Mouse (Mus musculus): ENCODE measurements at regions not wholly inside any gene's neighbourhood (a gene's known extent, or its start where the extent isn't known, plus 50 kb on each side); places are given as distances from the start of the nearest gene placed in this dataset.
A peak's percentile ranks its signal among the peaks of the same experiment; 100 is the strongest.

DNA sequence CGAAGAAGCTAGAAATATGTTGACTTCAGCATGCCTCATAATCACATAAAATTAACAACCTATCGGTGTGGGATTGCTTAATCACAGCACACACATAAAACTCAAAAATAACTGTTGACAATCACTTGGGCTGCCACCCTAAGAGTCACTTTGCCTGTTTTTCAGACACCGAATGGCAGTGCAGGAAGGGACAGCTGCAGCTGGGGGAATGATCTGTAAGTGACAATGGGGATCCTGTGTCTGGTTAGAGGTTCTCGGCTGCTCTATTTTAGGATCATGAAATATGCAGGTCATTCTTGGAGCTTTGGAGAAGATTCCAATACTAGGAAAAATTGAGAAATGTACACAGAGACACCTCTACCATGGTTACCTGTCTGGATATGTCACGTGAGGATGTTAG lies 54.4 kb upstream of the Tcf12 start:
- no peak overlapping the region for H3K4me3 ChIP-seq (ENCODE audit: low read depth, low read length)
- H3K27me3 ChIP-seq (replicated peaks; ENCODE audit: control insufficient read depth, insufficient read depth, low read length): no peaks in the 10 kb centered on the region
- H3K4me1 ChIP-seq (replicated peaks; ENCODE audit: control insufficient read depth, insufficient read depth, low read length): peaks cover 12% of the 10 kb centered on the region; the same call in 1 of the 2 replicates
- ATAC-seq (replicated peaks; ENCODE audit: low FRiP score, low TSS enrichment, low read depth) (no peak), DNase-seq (ENCODE audit: low spot score) (no peak)
- no peak overlapping the region for H3K27ac ChIP-seq (ENCODE audit: low read depth)
- no peak overlapping the region for H3K9ac ChIP-seq (ENCODE audit: low read length)
- no peak overlapping the region for H3K4me2 ChIP-seq (ENCODE audit: low read length)
- H3K36me3 ChIP-seq (ENCODE audit: control insufficient read depth, insufficient read depth, low read length): no peaks in the 10 kb centered on the region
- WGBS: 77% methylated on average over 5 of the region's 5 CpGs
- no peaks in the 10 kb centered on the region for H3K9me3 ChIP-seq (ENCODE audit: control insufficient read depth, low read length)

DNA sequence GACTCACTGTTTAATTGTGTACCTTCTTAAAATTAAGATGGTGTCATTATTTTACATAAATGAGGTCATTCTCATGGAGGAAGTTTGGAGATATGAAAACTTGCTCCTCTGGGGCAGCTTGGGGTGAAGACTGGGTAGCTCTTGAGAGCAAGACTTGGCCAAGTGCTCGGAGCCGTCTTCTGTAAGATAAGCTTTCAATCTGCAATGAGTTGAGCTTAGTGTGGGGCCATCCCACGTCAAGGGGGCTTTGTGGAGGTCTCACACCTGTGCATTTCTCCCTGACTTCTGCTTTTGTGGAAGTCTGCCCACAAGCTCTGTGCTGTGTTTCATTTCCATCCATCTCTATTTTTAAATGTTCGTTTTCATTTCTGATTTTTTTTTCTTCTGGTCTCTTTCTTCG lies 54.9 kb upstream of the Tcf12 start:
- 76% methylated on average over 5 of the region's 5 CpGs for WGBS
- ATAC-seq (replicated peaks; ENCODE audit: low FRiP score, low TSS enrichment, low read depth) (no peak), DNase-seq (ENCODE audit: low spot score) (no peak)
- Histone ChIP-seq H3K9ac (ENCODE audit: low read length) (no peak overlapping the region), H3K4me1 (replicated peaks; ENCODE audit: control insufficient read depth, insufficient read depth, low read length) (peaks cover 12% of the 10 kb centered on the region; the same call in 1 of the 2 replicates), H3K27me3 (replicated peaks; ENCODE audit: control insufficient read depth, insufficient read depth, low read length) (no peaks in the 10 kb centered on the region), H3K9me3 (ENCODE audit: control insufficient read depth, low read length) (no peaks in the 10 kb centered on the region), H3K36me3 (ENCODE audit: control insufficient read depth, insufficient read depth, low read length) (no peaks in the 10 kb centered on the region), H3K4me2 (ENCODE audit: low read length) (no peak overlapping the region), H3K4me3 (ENCODE audit: low read depth, low read length) (no peak overlapping the region), H3K27ac (ENCODE audit: low read depth) (no peak overlapping the region)

DNA sequence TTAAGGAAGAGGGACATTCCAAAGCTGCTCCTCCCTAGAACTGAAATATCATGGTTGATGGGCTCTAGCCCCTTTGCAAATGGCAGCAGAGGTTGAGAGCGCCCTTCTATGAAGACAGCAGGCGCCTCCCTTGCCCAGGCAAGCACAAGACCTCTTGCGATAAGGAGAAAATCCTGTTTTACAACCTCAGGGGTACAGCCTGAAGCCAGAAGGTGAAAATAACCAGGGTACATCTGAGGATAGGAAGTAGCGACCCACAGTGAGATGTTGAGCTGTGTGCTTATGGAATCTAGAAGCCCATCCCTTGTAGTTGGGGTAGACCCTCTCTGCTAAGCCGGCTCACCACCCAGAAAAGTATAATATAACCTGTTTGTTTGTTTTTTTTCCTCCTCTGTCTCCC lies 57.6 kb upstream of the Tcf12 start:
- 40% methylated on average over 5 of the region's 5 CpGs for WGBS
- H3K4me3 ChIP-seq (ENCODE audit: low read depth, low read length): no peak overlapping the region
- no peak overlapping the region; the same call in 1 of the 2 replicates for H3K9ac ChIP-seq (ENCODE audit: low read length)
- H3K36me3 ChIP-seq (ENCODE audit: control insufficient read depth, insufficient read depth, low read length): no peaks in the 10 kb centered on the region
- H3K4me1 ChIP-seq (replicated peaks; ENCODE audit: control insufficient read depth, insufficient read depth, low read length): peaks cover 12% of the 10 kb centered on the region; the same call in 1 of the 2 replicates
- no peaks in the 10 kb centered on the region for H3K9me3 ChIP-seq (ENCODE audit: control insufficient read depth, low read length)
- ATAC-seq (replicated peaks; ENCODE audit: low FRiP score, low TSS enrichment, low read depth): 0 out of 2 replicates have a peak, but pooled peaks have one; percentile 12
- DNase-seq (ENCODE audit: low spot score): peak; percentile 70
- no peaks in the 10 kb centered on the region for H3K27me3 ChIP-seq (replicated peaks; ENCODE audit: control insufficient read depth, insufficient read depth, low read length)
- peak overlapping the region; percentile 47 for H3K4me2 ChIP-seq (ENCODE audit: low read length)
- peak overlapping the region; percentile 57; the same call in 1 of the 2 replicates for H3K27ac ChIP-seq (ENCODE audit: low read depth)

DNA sequence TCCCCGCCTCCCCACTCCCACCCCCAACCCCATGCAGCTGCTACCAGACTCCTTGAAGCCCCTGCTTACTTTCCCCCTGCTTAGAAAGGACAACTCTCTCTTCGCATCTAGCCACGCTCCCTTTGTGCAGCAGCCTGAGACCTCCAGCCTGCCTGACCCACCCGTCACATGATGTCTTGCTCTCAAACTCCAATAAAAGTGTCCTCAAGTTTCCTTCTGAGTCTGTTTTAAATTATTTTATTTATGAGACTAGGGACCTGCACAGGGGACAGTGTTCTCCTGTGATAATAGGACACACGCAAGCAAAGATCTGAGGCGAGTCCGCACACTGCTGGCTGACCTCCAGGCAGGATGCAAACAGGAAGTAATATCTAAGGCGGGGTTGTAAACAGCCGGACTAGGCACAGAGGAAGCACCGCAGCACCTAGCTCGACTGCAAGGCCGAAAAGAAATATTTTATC lies 58.1 kb upstream of the Tcf12 start:
- 4% methylated on average over 12 of the region's 12 CpGs for WGBS
- DNase-seq (ENCODE audit: low spot score) (peak; percentile 66), ATAC-seq (replicated peaks; ENCODE audit: low FRiP score, low TSS enrichment, low read depth) (peak; percentile 75; the same call in 1 of the 2 replicates)
- peak overlapping the region; percentile 57; the same call in 1 of the 2 replicates for H3K27ac ChIP-seq (ENCODE audit: low read depth)
- H3K9ac ChIP-seq (ENCODE audit: low read length): peak overlapping the region; percentile 29
- no peaks in the 10 kb centered on the region for H3K9me3 ChIP-seq (ENCODE audit: control insufficient read depth, low read length)
- peak overlapping the region; percentile 47 for H3K4me2 ChIP-seq (ENCODE audit: low read length)
- no peaks in the 10 kb centered on the region for H3K36me3 ChIP-seq (ENCODE audit: control insufficient read depth, insufficient read depth, low read length)
- peaks cover 12% of the 10 kb centered on the region; the same call in 1 of the 2 replicates for H3K4me1 ChIP-seq (replicated peaks; ENCODE audit: control insufficient read depth, insufficient read depth, low read length)
- H3K27me3 ChIP-seq (replicated peaks; ENCODE audit: control insufficient read depth, insufficient read depth, low read length): no peaks in the 10 kb centered on the region
- H3K4me3 ChIP-seq (ENCODE audit: low read depth, low read length): peak overlapping the region; percentile 27

DNA sequence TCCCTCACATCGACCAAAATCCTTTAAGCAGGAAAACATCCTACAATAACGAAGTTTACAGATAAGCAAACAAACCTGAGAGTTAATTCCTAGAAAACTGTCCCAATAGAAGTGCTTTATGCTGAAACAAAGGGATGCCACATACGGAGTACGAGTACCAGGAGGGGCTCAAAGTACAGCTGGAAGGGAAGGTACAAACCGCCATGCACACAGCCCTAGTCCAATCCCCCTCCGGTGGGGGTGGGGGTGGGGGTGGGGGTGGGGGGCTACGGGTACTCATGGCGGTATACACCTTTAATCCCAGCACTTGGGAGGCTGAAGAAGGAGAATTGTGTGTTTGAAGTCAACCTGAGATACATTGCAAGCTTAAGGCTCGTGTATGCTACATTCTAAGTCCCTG lies 58.6 kb upstream of the Tcf12 start:
- ATAC-seq (replicated peaks; ENCODE audit: low FRiP score, low TSS enrichment, low read depth) (peak; percentile 50; the same call in 1 of the 2 replicates), DNase-seq (ENCODE audit: low spot score) (no peak)
- H3K27ac ChIP-seq (ENCODE audit: low read depth): peak overlapping the region; percentile 57; the same call in 1 of the 2 replicates
- H3K9me3 ChIP-seq (ENCODE audit: control insufficient read depth, low read length): 0 out of 2 replicates have a peak, but pooled peaks cover under 1% of the 10 kb centered on the region
- H3K4me1 ChIP-seq (replicated peaks; ENCODE audit: control insufficient read depth, insufficient read depth, low read length): peaks cover 12% of the 10 kb centered on the region; the same call in 1 of the 2 replicates
- H3K36me3 ChIP-seq (ENCODE audit: control insufficient read depth, insufficient read depth, low read length): no peaks in the 10 kb centered on the region
- 5% methylated on average over 9 of the region's 9 CpGs for WGBS
- H3K4me3 ChIP-seq (ENCODE audit: low read depth, low read length): peak overlapping the region; percentile 27
- H3K27me3 ChIP-seq (replicated peaks; ENCODE audit: control insufficient read depth, insufficient read depth, low read length): no peaks in the 10 kb centered on the region
- peak overlapping the region; percentile 29 for H3K9ac ChIP-seq (ENCODE audit: low read length)
- peak overlapping the region; percentile 47 for H3K4me2 ChIP-seq (ENCODE audit: low read length)

DNA sequence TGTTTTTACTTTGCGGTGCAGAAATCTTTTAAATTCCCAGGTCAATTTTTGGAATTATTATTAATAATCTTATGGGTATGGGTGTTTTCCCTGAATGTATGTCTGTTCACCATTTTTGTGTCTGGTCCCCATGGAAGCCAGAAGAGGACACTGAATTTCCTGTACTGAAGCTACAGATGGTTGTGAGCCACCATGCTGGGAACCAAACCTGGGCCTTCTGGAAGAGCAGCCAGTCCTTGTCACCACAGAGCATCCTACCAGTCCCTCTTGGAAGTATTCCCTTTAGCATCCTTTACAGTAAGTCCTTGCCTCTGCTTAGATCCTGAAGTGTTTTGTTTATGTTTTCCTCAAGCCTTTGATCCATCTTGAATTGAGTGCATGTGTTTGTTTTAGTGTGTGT lies 60.7 kb upstream of the Tcf12 start:
- H3K36me3 ChIP-seq (ENCODE audit: control insufficient read depth, insufficient read depth, low read length): no peaks in the 10 kb centered on the region
- H3K9ac ChIP-seq (ENCODE audit: low read length): no peak overlapping the region
- 0 out of 2 replicates have a peak, but pooled peaks cover 4% of the 10 kb centered on the region for H3K9me3 ChIP-seq (ENCODE audit: control insufficient read depth, low read length)
- H3K27ac ChIP-seq (ENCODE audit: low read depth): no peak overlapping the region
- H3K4me2 ChIP-seq (ENCODE audit: low read length): no peak overlapping the region
- DNase-seq (ENCODE audit: low spot score) (no peak), ATAC-seq (replicated peaks; ENCODE audit: low FRiP score, low TSS enrichment, low read depth) (no peak)
- H3K4me1 ChIP-seq (replicated peaks; ENCODE audit: control insufficient read depth, insufficient read depth, low read length): peaks cover 12% of the 10 kb centered on the region; the same call in 1 of the 2 replicates
- no peak overlapping the region for H3K4me3 ChIP-seq (ENCODE audit: low read depth, low read length)
- no peaks in the 10 kb centered on the region for H3K27me3 ChIP-seq (replicated peaks; ENCODE audit: control insufficient read depth, insufficient read depth, low read length)
- WGBS: 98% methylated on average over 1 of the region's 1 CpGs

DNA sequence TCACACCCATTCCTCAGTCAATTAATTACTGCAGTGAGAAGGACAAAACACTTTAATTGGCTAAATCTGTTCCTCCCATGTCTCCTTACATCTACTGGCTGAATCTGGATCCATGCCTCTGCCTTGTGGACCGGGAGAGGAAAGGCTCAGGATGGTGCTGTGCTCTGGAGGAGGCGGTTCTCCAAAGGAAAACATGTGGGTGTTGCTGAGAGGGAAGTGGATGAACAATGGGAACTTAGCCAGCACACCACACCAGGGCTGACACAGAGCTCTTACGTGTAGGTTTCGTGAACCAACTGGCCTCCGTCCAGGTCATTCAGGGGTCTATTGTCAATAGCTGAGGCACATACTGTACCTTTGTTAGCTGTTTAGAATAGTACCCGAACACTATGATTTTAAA lies 69.3 kb upstream of the Tcf12 start:
- no peaks in the 10 kb centered on the region for H3K4me1 ChIP-seq (replicated peaks; ENCODE audit: control insufficient read depth, insufficient read depth, low read length)
- H3K9ac ChIP-seq (ENCODE audit: low read length): no peak overlapping the region
- WGBS: 80% methylated on average over 6 of the region's 6 CpGs
- H3K9me3 ChIP-seq (ENCODE audit: control insufficient read depth, low read length): no peaks in the 10 kb centered on the region
- no peak overlapping the region for H3K4me3 ChIP-seq (ENCODE audit: low read depth, low read length)
- no peak for DNase-seq (ENCODE audit: low spot score)
- no peak overlapping the region for H3K27ac ChIP-seq (ENCODE audit: low read depth)
- no peaks in the 10 kb centered on the region for H3K27me3 ChIP-seq (replicated peaks; ENCODE audit: control insufficient read depth, insufficient read depth, low read length)
- no peak for ATAC-seq (replicated peaks; ENCODE audit: low FRiP score, low TSS enrichment, low read depth)
- no peak overlapping the region for H3K4me2 ChIP-seq (ENCODE audit: low read length)
- H3K36me3 ChIP-seq (ENCODE audit: control insufficient read depth, insufficient read depth, low read length): no peaks in the 10 kb centered on the region

DNA sequence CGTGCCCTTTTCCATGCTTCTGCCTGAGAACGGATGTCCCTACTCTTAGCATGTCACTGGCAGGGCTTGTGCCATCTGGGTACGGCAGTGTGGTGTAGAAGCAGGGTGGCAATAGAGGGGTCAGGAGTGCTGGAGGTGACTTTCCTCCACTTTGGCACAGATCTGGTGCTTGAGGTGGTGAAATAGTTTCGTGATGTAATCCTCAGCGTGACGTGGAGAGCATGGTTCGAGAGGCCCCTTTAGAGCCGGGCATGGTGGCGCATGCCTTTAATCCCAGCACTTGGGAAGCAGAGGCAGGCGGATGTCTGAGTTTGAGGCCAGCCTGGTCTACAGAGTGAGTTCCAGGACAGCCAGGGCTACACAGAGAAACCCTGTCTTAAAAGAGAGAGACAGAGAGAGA lies 71.7 kb upstream of the Tcf12 start:
- ATAC-seq (replicated peaks; ENCODE audit: low FRiP score, low TSS enrichment, low read depth): no peak
- Histone ChIP-seq H3K36me3 (ENCODE audit: control insufficient read depth, insufficient read depth, low read length) (no peaks in the 10 kb centered on the region), H3K4me1 (replicated peaks; ENCODE audit: control insufficient read depth, insufficient read depth, low read length) (no peaks in the 10 kb centered on the region), H3K9ac (ENCODE audit: low read length) (no peak overlapping the region), H3K27me3 (replicated peaks; ENCODE audit: control insufficient read depth, insufficient read depth, low read length) (no peaks in the 10 kb centered on the region), H3K9me3 (ENCODE audit: control insufficient read depth, low read length) (no peaks in the 10 kb centered on the region), H3K27ac (ENCODE audit: low read depth) (no peak overlapping the region), H3K4me3 (ENCODE audit: low read depth, low read length) (no peak overlapping the region), H3K4me2 (ENCODE audit: low read length) (no peak overlapping the region)
- 93% methylated on average over 10 of the region's 10 CpGs for WGBS
- no peak for DNase-seq (ENCODE audit: low spot score)

DNA sequence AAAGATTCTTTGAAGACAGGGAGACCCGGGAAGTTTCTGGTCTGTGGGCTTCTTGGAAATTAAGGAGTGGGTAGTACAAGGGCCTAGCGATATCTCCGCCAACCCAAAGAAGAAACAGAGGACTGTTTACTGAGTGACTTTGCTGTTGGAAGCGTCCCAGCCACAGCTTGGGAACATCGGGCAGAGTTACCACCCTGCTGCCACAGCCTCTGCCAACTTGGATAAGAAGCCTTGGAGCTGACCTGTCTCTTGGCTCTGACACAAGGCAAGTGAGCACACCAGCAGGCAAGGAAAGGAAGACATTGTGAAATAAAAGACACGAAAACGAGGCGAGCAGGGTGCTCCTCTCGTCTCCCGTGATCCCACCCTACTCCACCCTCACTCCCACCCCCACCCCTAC lies 72.3 kb upstream of the Tcf12 start:
- Histone ChIP-seq H3K27me3 (replicated peaks; ENCODE audit: control insufficient read depth, insufficient read depth, low read length) (no peaks in the 10 kb centered on the region), H3K36me3 (ENCODE audit: control insufficient read depth, insufficient read depth, low read length) (no peaks in the 10 kb centered on the region), H3K9ac (ENCODE audit: low read length) (no peak overlapping the region), H3K9me3 (ENCODE audit: control insufficient read depth, low read length) (no peaks in the 10 kb centered on the region), H3K4me3 (ENCODE audit: low read depth, low read length) (no peak overlapping the region), H3K4me1 (replicated peaks; ENCODE audit: control insufficient read depth, insufficient read depth, low read length) (no peaks in the 10 kb centered on the region), H3K27ac (ENCODE audit: low read depth) (no peak overlapping the region), H3K4me2 (ENCODE audit: low read length) (no peak overlapping the region)
- ATAC-seq (replicated peaks; ENCODE audit: low FRiP score, low TSS enrichment, low read depth): no peak
- WGBS: 85% methylated on average over 10 of the region's 10 CpGs
- no peak for DNase-seq (ENCODE audit: low spot score)

All from intestine, embryonic 14.5 days (tissue).